Mouse (Mus musculus) T-helper 2 cell (primary cell): ENCODE measurements around the gene Olfr1037.
"Not testable (repeated sequence)": the region's sequence is repeated elsewhere in the genome, so short reads cannot be mapped to it uniquely, and the experiment has no call there.

Experiments
- in situ Hi-C: fragments of 300-600 bp; cut with MboI, MseI; formaldehyde crosslinking; loops from one replicate; pipeline ENCODE4 v1.15.1; 2025; ENCODE audit warnings: high pct_unique_total_duplicates

Olfr1037 gene

GRCm38 (mm10) chr2:86087285-86087684 lies at the start of gene Olfr1037:
TSS of gene Olfr1037 (minus strand) at chr2:86087385.
- in situ Hi-C loops = no loop called here

- in situ Hi-C loops = no loop called here
Observed at GRCm38 (mm10) chr2:86135828-86136227, 48.6 kb upstream of the Olfr1037 start, which contains the start of gene Olfr1039. TSS of gene Olfr1039 (minus strand) at chr2:86135928.

GRCm38 (mm10) chr2:86080478-86080877 lies 6.7 kb downstream of the Olfr1037 start:
- in situ Hi-C loops = not testable (repeated sequence)

GRCm38 (mm10) chr2:86073692-86074091 lies 13.5 kb downstream of the Olfr1037 start, which contains the start of gene Olfr1036:
TSS of gene Olfr1036 (plus strand) at chr2:86073992.
- in situ Hi-C loops = not testable (repeated sequence)

GRCm38 (mm10) chr2:86070189-86070588 lies 17.0 kb downstream of the Olfr1037 start:
- in situ Hi-C loops = no loop called here

- in situ Hi-C loops = not testable (repeated sequence)
Observed at GRCm38 (mm10) chr2:86063766-86064165, 23.4 kb downstream of the Olfr1037 start.

GRCm38 (mm10) chr2:86050777-86051176 lies 36.4 kb downstream of the Olfr1037 start:
- in situ Hi-C loops = not testable (repeated sequence)

GRCm38 (mm10) chr2:86045561-86045960 lies 41.6 kb downstream of the Olfr1037 start, which contains the start of gene Olfr1034:
TSS of gene Olfr1034 (plus strand) at chr2:86045861.
- in situ Hi-C loops = no loop called here
